Mouse (Mus musculus) gastrocnemius, adult 8-10 months (tissue): ENCODE data around the gene Fam155a. TPM values are rescaled to one million over a fixed set of nuclear protein-coding genes. Genes with fewer than 3 reads are reported as not detected.
"Not testable (repeated sequence)": the region's sequence is repeated elsewhere in the genome, so short reads cannot be mapped to it uniquely, and the experiment has no call there.

Experiments used
- DNase-seq, 2 experiments: peaks; one replicate each; pipeline ENCODE4 v3.0.0; 2022; ENCODE audit warnings: low spot score in 2 of 2
- total RNA-seq, 4 experiments: library from RNA; stranded (reverse); gene quantifications; 2 replicates each; pipeline ENCODE4 v1.2.4; 2022

Gene Fam155a
- total RNA-seq, 4 experiments from 2014 or later = 0.19 TPM; not detected in 3

DNA sequence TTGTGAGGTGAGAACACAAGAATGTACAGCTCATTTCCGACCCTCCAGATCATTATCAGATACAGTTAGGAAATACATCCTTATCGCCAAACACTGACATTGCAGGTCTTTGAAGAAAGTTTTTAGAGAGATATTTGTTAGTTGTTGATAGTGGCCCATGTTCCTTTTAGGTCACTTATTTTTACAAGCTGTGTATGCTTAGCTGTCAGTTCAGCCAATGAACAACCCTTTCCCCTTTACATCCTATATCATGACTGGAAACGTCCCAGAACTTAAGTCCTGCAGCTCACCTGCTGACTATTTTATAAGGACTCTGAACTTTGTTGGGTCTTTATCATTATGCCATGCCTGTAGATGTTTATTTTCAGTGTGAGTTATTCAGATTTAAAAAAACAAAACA is 366.3 kb downstream of the Fam155a start:
- no peak for DNase-seq

DNA sequence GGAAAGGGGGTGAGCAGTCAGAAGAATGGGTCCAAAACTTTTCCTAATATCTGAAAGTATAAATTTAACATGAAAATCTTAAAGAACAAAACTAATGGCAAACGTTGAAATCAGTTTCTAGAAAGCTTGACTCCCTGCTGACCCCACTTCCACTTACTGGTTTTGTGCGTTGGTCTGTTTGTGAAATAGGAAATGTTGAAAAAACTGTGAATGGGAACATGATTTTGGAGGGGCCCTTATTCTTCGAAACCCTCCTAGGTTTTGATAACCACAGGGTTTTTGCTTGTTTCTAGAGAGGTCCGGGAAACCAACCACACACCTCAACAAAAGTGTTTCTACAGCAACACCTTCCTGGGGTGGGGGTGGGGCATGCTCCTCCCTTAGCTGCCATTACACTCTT is 368.6 kb downstream of the Fam155a start:
- no peak for DNase-seq

GRCm38 (mm10) chr8:9398606-9399263 is 372.2 kb downstream of the Fam155a start:
- DNase-seq = no peak

DNA sequence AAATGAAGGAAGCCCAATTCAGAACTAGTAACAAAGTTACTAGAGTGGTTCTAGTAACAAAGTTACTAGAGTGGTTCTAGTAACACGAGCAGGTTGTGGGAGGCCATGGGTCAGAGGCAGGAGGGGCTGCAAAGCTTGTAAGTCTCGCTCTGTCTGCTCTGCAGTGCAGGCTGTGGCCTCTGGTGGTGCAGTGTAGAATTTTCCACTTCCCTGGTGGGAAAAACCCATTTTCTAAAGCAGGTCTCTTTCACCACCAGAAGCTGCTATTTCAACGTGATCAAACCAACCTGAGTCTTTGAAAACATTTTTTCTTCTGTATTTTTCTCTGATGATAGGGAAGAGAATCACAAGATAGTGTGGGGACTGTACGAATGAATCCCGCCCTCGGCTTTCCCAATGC is 372.9 kb downstream of the Fam155a start:
- DNase-seq = no peak

DNA sequence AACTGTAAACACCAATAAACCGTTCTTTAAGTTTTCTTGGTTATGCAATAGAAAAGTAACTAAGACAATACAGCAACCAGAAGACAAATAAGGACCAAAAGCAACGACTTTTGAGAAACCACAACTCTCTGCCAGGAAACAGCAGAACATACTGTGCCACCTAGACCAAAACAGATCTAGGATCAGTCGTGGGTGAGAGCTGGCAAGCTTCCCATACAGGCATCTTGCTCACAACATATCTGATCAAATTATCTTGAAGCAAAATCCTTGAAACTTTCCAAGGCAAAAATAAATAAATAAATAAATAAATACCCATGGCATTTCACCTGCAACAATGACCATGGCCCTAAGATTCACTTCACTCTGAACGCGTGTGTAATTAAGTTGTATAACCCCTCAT is 376.3 kb downstream of the Fam155a start:
- no peak for DNase-seq

- DNase-seq = no peak
Observed at GRCm38 (mm10) chr8:9393246-9393645, 377.7 kb downstream of the Fam155a start.

DNA sequence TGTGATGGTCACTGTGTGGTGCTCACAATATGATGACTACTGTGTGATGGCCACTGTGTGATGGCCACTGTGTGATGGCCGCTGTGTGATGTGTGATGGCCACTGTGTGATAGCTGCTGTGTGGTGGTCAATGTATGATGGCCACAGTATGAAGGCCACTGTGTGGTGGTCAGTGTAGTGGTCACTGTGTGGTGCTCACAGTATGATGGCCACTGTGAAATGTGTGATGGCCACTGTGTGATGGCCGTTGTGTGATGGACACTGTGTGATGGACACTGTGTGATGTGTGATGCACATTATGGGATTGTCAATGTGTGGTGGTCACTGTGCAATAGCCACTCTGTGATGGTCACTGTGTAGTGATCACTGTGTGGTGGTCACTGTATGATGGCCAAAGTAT is 380.7 kb downstream of the Fam155a start:
- not testable (repeated sequence) for DNase-seq

DNA sequence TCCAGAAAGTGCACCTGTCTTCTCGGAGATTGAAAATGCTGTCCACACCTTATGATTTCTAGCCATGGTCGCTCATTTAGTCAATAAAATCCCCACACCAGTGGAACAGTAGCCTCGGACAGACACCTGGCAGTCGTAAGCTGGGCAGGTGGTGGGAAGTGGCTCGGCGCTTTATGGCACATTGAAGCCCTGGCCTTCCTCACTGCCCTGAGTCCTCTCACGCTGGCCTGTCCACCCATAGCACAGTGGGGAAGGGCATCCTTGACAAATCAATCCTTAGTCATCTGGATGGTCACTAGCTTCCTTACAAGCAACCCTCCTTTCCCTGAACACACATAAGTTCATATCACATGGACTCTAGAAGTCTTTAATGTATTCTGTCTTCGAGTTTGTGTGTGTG is 401.8 kb downstream of the Fam155a start:
- no peak for DNase-seq

GRCm38 (mm10) chr8:9367721-9368120 is 403.2 kb downstream of the Fam155a start:
- DNase-seq = no peak

DNA sequence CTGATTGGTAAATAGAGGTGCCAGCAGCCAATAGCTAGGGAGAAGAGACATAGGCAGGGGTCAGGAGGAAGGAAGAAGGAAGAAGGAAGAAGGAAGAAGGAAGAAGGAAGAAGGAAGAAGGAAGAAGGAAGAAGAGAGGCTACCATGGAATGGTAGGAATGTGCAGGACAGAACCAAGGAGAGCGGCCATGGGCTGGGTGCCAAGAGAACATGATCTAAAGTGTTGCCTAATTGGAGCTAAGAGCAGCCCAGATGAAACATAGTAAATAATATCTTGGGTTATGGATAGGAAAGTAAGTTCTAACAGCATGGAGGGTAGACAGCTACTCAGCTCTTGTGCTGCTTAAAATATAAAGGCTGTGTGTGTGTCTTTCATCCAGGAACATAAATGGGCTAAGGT is 405.6 kb downstream of the Fam155a start:
- no peak for DNase-seq

GRCm38 (mm10) chr8:9348523-9349135 is 422.3 kb downstream of the Fam155a start:
- no peak for DNase-seq

DNA sequence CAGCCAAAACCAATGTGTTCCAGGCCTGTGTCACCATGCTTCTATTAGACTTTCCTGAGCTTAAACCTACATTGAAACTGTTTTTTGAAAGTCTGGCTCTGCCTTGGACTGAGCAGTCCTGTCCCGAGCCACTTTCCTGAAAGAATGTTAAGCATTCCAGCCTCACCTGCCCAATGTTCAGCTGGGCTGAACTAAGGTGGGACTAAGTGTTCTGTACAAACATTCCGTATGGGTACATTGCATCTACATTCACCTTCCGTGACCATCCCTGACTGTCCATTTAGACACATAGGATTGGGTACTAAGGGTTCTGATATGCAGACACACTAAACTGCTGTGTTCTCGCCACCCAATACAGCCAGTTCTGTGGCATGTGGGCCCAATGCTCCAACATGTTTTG is 423.8 kb downstream of the Fam155a start:
- DNase-seq = no peak

DNA sequence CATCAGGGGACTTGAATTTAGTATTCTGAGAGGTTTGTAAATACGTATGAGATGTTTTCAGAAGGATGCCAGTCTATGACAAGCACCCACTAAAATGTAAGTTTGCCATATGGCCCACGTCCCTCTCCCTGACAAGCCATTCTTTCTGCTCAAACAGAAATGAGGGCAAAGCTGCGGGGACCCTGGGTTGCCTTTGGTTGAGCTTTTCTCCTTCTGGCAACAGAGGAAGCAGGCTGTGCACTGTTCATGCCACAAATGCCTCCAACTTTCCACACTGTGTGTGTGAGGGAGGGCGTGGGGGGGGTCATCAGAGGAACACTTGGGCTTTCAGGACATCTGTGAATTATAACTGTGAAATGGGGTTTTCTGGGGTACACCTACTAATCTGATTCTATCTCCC is 426.8 kb downstream of the Fam155a start:
- no peak for DNase-seq

- DNase-seq = no peak
Observed at GRCm38 (mm10) chr8:9342998-9343397, 428.0 kb downstream of the Fam155a start.

- DNase-seq = no peak
Observed at GRCm38 (mm10) chr8:9342593-9342992, 428.4 kb downstream of the Fam155a start.

DNA sequence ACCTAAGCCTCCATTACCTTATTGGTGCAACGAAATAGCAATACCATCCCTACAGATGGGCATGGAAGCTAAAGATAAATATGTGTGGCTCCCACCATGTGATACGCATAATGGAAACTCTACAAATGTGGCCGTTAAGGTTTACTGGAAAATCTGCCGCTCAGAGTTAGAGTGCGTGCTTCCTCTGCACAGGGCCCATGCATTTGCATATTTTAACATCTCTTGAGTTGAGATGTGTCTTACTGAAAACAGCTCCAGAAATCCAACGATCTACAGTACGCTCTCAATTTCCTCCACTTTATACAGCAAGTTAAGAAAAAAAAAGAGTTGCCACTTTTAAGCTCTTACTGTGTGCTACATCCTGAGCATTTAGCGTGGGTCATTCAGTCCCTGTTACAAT is 433.1 kb downstream of the Fam155a start:
- DNase-seq = no peak

DNA sequence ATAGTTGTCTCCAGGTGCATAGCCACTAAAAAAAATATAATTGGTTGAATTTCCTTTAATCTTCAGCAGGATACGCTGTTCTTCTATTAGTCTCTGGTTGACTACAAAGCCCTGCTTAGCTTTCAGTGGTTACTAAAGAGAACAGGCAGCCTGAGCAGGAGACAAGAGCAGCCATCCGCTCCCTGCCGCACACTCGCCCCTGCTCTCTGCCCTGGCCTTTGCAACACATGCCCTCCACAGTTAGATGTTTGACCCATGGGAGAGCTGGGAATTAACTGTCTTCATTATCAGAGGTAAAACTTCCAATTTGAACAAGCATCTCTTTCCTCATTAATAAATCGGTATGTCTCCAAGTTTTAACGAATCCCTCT is 435.0 kb downstream of the Fam155a start:
- DNase-seq = no peak

DNA sequence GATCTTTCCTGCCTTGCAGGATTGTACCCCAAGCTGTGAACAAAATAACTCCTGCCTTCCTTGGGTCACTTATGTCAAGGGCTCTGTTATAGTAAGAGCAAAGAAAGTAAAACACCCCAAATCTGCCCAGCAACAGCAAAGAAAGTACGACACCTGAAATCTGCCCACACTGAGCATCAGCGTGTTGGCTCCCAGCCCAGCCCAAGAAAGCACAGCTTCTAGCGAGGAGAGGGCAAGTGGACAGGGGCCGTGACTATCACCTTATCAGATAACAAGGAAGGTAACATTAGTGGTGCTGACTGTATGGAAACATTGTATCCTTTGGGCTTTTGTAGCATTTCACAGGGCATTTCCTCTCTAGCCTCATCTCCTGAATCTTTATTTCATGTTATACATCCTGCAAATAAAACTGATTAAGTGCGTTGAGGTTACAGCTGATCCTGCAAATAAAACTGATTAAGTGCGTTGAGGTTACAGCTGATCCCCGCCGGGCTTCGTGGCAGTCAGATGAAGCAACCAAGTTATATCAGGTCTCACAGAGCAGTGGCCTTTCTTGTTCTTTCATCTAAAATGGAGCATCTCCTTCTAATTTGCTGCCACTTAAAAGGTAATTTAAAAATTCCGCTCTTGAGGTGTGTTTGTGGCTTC is 435.6 kb downstream of the Fam155a start:
- no peak for DNase-seq

DNA sequence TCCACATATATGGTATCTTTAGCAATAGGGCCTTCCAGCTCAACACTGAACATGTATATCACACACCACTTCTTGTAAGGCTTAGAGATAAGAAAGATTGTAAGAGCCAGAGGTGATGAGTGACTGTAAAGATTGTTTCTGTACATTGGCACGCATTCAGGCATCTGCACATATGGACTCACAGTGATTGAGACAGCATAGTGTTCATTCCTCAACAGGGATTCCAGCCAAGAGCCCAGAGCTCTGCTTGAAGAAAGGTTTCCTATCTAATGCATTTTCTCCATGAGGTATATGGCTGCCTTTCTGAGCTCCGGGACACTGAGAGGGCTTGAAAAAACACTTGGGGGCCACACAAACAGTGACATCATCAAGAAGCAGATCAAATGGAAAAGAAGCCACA is 438.2 kb downstream of the Fam155a start:
- DNase-seq = no peak

GRCm38 (mm10) chr8:9309456-9309855 is 461.5 kb downstream of the Fam155a start:
- DNase-seq = no peak

DNA sequence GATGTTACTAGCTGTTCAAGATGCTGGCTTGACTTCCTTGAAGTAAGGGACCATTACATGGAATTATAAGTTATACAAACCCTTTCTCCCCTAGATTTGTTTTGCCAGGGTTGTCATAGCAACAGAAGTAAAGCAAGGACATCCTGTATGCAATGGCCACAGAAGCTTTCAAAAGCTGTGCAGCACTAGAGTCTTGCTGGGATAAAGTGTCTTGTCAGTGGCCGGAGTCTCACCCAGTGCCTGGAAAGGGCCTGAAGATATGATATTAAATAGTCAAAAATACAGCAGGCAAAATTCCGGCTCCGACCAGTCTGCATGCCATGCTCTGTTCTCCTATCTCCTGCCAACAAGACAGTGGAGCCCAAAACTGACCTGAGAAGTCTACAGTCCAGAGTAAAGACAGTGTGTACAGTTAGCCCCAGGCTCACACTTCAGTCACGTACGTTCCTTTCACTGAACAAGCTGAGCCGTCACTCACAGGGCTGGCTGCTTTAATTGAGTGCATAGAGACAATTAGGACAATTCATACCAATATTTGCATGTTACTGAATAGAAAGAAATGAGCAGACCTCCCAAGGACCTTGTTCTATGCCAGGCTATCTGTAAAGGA is 467.3 kb downstream of the Fam155a start:
- no peak for DNase-seq

DNA sequence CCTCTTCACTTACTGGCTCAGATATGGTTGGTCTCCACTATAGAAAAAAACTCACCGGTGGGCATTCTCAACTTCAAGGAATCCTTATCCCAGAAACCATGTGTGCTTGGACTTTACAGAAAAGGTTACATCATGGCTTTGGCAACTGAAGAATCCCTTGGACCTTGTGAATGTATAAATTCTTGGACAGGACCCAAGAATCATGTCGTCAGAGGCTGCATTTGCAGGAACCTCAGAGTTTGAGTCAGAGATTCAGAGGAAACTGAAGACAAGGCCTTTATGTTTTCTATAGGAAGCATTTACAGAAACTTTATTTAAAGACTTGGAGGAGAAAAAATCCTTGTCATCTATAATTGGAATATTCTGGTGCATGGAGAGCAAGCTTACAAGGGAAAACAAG is 475.9 kb downstream of the Fam155a start:
- no peak for DNase-seq

DNA sequence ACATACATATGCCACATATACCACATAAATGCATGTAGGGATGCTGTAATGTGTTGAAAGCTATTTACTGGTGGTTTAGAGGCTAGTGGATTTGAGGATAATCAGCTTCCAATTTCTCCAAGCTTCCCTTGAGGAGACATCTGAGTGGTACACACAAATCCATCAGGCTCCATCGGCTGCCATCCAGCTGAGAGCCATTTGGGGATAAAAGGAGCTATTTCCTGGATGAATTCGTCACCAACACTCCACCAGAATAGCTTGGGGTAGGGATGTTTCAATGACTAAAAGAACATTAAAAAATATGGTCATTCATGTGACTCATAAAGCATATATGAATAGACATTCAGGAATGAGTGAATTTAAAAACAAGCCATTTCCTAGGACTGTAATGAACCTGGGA is 478.4 kb downstream of the Fam155a start:
- DNase-seq = no peak
